Mouse (Mus musculus): ENCODE results near the gene Wnt10b. TPM values are rescaled to one million over a fixed set of nuclear protein-coding genes. Genes with fewer than 3 reads are reported as not detected.

Gene Wnt10b
- polyA plus RNA-seq, 1 experiment from 2014 or later = not detected

DNA sequence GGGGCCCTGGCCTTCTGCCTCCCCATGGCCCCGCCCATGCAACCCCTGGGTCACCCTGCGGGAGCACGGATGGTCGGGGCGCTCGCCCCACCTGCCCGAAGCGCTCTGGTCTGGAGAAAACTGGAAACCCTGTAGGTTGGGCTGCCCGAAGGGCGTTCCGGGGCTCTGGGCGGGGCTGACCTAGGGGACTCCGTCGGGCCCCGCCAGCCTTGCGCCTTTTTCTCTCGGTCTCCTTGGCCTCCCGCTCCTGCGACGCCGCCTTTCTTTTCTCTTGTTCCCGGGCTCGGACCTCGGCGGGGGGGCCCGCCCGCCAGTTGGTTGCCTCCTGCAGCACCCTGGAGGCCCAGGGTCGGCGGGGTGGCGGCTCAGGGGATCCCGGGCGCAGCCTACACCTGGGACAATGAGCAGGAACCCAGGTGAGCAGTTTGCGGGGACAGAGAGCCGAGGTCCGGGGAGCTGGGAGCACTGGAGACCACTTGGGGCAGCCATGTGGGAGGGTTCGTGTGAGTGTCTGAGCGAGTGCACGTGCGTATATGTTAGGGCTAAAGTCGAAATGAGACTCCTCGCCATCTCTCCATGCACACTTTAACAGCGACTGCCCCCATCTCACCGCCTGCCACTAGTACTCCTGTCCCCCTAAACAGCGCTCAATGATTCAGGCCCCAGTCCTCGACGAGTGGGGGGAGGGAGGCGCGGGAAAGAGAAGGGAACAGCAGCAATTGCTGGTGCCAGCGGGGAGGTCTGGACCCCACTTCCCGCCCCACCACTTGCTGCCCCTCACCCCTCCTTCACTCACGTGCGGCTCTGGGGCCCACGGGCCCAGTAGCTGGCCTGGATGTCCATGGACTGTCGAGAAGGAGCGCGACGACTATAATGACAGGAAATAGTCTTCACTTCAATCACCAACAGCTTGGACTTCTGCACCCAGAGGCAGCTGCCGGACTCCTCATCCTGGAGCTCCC, 29.1 kb upstream of the Wnt10b start:
- Histone ChIP-seq H3K9me3 (no peaks in the 10 kb centered on the region), H3K4me1 (replicated peaks) (peaks cover 51% of the 10 kb centered on the region), H3K27ac (replicated peaks) (no peak overlapping the region), H3K9ac (0 out of 2 replicates have a peak overlapping the region, but pooled peaks have one; percentile 11), H3K4me2 (peak overlapping the region; percentile 65), H3K27me3 (peaks cover 74% of the 10 kb centered on the region), H3K4me3 (peak overlapping the region; percentile 43), H3K36me3 (no peaks in the 10 kb centered on the region)
- 2% methylated on average over 44 of the region's 58 CpGs for WGBS
- ATAC-seq (ENCODE audit: low FRiP score, low read depth) = no peak

DNA sequence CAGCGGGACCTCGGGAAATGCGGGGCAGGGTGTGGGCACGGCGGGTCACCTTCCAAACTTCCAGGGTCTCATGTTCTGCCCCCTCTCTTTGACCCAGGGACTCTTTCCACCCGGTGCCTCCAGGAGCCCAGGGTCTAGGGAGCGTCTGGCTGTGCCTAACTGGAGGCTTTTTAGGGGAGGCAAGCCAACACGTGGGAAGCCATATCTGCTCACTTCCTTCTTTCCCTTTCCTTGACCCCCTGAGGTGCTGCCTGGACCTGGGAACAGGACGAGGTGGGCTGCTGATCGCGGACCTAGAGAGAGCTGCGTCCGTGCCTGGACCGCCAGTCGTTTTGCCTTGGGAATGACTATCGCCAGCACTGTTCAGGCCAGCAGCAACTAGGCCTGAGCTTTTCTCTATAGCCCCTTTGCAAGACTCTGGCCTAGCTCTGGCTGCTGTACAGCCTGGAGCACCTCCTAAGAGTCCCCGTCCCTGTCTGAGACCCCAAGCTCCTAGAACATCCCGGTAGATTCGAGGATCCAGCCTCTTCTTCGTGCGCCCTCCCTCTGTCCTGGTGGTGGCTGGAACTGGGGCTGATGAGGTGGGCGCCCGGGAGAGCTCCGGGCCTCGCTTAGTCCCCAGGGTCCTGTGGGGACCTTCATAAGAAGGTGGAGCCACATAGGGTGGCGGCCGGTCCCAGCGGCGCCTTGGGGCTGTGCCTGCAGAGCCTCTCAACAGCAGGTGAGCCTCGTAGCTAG, 28.3 kb upstream of the Wnt10b start:
- peak overlapping the region; percentile 43 for H3K4me3 ChIP-seq
- H3K27me3 ChIP-seq = peaks cover 83% of the 10 kb centered on the region
- no peak for ATAC-seq (ENCODE audit: low FRiP score, low read depth)
- peak overlapping the region; percentile 72 for H3K4me2 ChIP-seq
- peaks cover 51% of the 10 kb centered on the region for H3K4me1 ChIP-seq (replicated peaks)
- no peaks in the 10 kb centered on the region for H3K36me3 ChIP-seq
- no peaks in the 10 kb centered on the region for H3K9me3 ChIP-seq
- WGBS = 5% methylated on average over 30 of the region's 30 CpGs
- H3K9ac ChIP-seq = no peak overlapping the region
- H3K27ac ChIP-seq (replicated peaks) = no peak overlapping the region

DNA sequence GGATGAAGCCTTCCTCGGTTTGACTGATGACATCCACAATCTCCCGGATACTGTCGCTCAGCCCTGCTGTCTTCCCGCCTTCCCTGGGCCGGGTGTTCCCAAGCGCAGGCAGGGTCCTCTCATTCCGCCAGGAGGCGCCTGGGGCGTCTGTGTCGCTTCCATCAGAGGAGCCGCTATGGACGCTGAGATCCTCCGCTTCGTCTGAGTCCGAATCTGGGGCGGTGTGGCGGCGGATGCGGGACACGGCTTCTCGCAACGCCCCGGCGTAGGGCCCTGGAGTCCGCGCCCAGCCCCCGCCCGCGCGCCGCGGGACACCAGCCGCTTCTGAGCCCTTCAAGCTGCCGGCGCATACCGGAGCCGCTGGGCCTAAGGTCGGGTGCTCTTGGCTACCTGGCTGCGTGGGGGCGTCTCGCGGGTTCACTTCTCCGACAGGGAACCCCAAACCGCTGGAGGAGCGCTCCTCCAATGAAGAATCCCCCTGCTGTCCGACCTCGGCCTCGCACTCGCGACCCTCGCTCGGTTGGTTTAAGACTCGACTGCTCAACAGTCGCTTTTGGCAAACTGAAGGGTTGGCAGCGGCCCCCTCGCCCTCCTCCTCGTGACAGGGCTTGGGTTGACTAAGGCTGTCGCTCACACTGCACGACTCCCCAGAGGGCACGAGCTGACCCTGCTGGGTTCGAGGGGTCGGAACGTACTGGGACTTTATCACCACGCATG, 27.5 kb upstream of the Wnt10b start:
- no peaks in the 10 kb centered on the region for H3K9me3 ChIP-seq
- H3K27me3 ChIP-seq = peaks cover 86% of the 10 kb centered on the region
- H3K4me1 ChIP-seq (replicated peaks) = peaks cover 51% of the 10 kb centered on the region
- H3K4me2 ChIP-seq = peak overlapping the region; percentile 72
- peak overlapping the region; percentile 42 for H3K9ac ChIP-seq
- no peak overlapping the region for H3K27ac ChIP-seq (replicated peaks)
- H3K36me3 ChIP-seq = no peaks in the 10 kb centered on the region
- ATAC-seq (ENCODE audit: low FRiP score, low read depth) = no peak
- peak overlapping the region; percentile 43 for H3K4me3 ChIP-seq
- under 1% methylated on average over 64 of the region's 64 CpGs for WGBS

DNA sequence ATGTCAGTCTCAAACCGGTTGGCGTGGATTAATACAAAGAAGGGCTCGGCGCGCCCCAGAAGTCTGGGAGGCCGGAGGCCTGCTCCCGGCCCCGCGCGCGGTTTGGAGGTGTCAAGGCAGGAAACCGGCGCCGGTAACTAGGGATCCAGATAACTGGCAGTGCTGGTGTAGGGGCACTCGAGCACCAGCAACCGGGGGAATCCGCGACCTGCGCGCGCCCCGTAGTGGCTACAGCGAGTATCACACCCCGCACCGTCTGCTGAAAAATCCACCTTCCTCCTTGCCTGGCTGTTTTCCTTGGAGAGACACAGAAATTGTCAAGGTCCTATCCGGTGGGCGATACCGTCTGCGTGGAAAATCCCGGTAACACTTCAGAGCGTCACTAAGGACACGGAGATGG, 26.1 kb upstream of the Wnt10b start:
- Histone ChIP-seq H3K9ac (no peak overlapping the region), H3K36me3 (no peaks in the 10 kb centered on the region), H3K4me1 (replicated peaks) (peaks cover 50% of the 10 kb centered on the region), H3K27me3 (peaks cover 86% of the 10 kb centered on the region), H3K4me3 (peak overlapping the region; percentile 23), H3K4me2 (peak overlapping the region; percentile 52), H3K27ac (replicated peaks) (no peak overlapping the region), H3K9me3 (no peaks in the 10 kb centered on the region)
- under 1% methylated on average over 32 of the region's 32 CpGs for WGBS
- no peak for ATAC-seq (ENCODE audit: low FRiP score, low read depth)

- no peak overlapping the region for H3K9ac ChIP-seq
- H3K4me3 ChIP-seq = no peak overlapping the region
- no peak overlapping the region for H3K27ac ChIP-seq (replicated peaks)
- H3K9me3 ChIP-seq = no peaks in the 10 kb centered on the region
- H3K27me3 ChIP-seq = peaks cover 85% of the 10 kb centered on the region
- H3K4me2 ChIP-seq = no peak overlapping the region
- peaks cover 44% of the 10 kb centered on the region for H3K4me1 ChIP-seq (replicated peaks)
- no peak for ATAC-seq (ENCODE audit: low FRiP score, low read depth)
- H3K36me3 ChIP-seq = no peaks in the 10 kb centered on the region
- 9% methylated on average over 8 of the region's 8 CpGs for WGBS
These were observed 25.0 kb upstream of the Wnt10b start for GRCm38 (mm10) chr15:98802926-98803325.

GRCm38 (mm10) chr15:98799396-98799795, 21.4 kb upstream of the Wnt10b start:
- Histone ChIP-seq H3K4me1 (replicated peaks) (peaks cover 21% of the 10 kb centered on the region), H3K36me3 (no peaks in the 10 kb centered on the region), H3K27ac (replicated peaks) (no peak overlapping the region), H3K4me3 (no peak overlapping the region), H3K27me3 (peaks cover 93% of the 10 kb centered on the region), H3K9ac (no peak overlapping the region), H3K4me2 (no peak overlapping the region), H3K9me3 (no peaks in the 10 kb centered on the region)
- 8% methylated on average over 12 of the region's 12 CpGs for WGBS
- ATAC-seq (ENCODE audit: low FRiP score, low read depth) = no peak

GRCm38 (mm10) chr15:98798903-98799302, 21.0 kb upstream of the Wnt10b start:
- Histone ChIP-seq H3K4me3 (no peak overlapping the region), H3K27ac (replicated peaks) (no peak overlapping the region), H3K9ac (no peak overlapping the region), H3K36me3 (no peaks in the 10 kb centered on the region), H3K9me3 (no peaks in the 10 kb centered on the region), H3K27me3 (peaks cover 94% of the 10 kb centered on the region), H3K4me1 (replicated peaks) (peaks cover 17% of the 10 kb centered on the region), H3K4me2 (no peak overlapping the region)
- 46% methylated on average over 3 of the region's 3 CpGs for WGBS
- no peak for ATAC-seq (ENCODE audit: low FRiP score, low read depth)

- Histone ChIP-seq H3K4me3 (no peak overlapping the region), H3K4me2 (0 out of 2 replicates have a peak overlapping the region, but pooled peaks have one; percentile 24), H3K36me3 (no peaks in the 10 kb centered on the region), H3K9me3 (no peaks in the 10 kb centered on the region), H3K9ac (no peak overlapping the region), H3K4me1 (replicated peaks) (peaks cover 18% of the 10 kb centered on the region), H3K27ac (replicated peaks) (no peak overlapping the region), H3K27me3 (peaks cover 94% of the 10 kb centered on the region)
- peak; percentile 87 for ATAC-seq (ENCODE audit: low FRiP score, low read depth)
- 1% methylated on average over 28 of the region's 28 CpGs for WGBS
These were observed 20.0 kb upstream of the Wnt10b start for GRCm38 (mm10) chr15:98797835-98798492.

DNA sequence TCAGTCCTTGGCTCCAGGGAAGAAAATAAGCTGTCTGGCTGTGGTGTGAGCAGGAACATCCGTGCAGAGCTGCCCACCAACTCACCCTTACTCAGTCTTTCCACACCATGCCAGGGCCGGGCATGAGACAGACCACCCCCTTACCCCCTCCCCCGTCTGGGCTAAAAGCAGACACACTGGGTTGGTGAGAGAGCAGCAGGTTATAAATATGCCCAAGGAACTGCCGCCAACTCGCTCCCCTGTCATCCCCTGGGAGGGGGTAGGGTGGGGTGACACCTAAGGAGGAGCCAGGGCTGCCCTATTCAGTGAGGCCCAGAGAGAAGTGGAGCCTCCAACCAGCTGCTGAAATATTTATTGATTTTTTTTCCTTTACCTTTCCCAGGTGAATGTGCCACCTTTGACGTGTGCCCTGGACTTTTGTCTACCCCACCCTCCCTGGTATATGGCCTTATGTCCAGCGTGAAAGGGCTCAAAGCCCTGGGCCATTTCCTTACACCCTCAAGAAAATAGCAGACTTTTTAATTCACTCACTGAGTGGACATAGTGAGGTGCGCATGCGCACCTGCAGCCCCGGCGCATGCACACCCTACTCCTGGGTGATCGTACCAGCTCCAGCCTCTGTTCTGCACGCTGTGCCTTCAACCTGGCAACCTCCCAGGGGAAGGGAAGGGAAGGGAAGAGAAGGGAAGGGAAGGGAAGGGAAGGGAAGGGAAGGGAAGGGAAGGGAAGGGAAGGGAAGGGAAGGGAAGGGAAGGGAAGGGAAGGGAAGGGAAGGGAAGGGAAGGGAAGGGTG, 19.0 kb upstream of the Wnt10b start:
- Histone ChIP-seq H3K4me2 (no peak overlapping the region), H3K4me1 (replicated peaks) (peaks cover 26% of the 10 kb centered on the region), H3K36me3 (no peaks in the 10 kb centered on the region), H3K27ac (replicated peaks) (no peak overlapping the region), H3K9ac (no peak overlapping the region), H3K9me3 (no peaks in the 10 kb centered on the region), H3K27me3 (peaks cover 94% of the 10 kb centered on the region), H3K4me3 (no peak overlapping the region)
- 6% methylated on average over 12 of the region's 13 CpGs for WGBS
- 0 out of 2 replicates have a peak, but pooled peaks have one; percentile 28 for ATAC-seq (ENCODE audit: low FRiP score, low read depth)

DNA sequence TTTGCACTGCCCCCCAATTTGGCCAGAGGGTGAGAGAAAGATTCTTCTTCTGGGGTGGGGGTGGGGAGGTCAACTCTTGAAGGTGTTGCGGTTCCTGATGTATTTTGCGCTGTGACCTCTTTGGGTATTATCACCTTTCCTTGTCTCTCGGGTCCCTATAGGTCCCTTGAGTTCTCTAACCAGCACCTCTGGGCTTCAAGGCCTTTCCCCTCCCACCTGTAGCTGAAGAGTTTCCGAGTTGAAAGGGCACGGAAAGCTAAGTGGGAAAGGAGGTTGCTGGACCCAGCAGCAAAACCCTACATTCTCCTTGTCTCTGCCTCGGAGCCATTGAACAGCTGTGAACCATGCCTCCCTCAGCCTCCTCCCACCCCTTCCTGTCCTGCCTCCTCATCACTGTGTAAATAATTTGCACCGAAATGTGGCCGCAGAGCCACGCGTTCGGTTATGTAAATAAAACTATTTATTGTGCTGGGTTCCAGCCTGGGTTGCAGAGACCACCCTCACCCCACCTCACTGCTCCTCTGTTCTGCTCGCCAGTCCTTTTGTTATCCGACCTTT, 15.3 kb upstream of the Wnt10b start:
- Histone ChIP-seq H3K4me2 (peak overlapping the region; percentile 59), H3K4me3 (peak overlapping the region; percentile 36), H3K36me3 (no peaks in the 10 kb centered on the region), H3K27me3 (peaks cover 95% of the 10 kb centered on the region), H3K4me1 (replicated peaks) (peaks cover 40% of the 10 kb centered on the region), H3K9ac (peak overlapping the region; percentile 18), H3K9me3 (no peaks in the 10 kb centered on the region), H3K27ac (replicated peaks) (no peak overlapping the region)
- no peak for ATAC-seq (ENCODE audit: low FRiP score, low read depth)
- WGBS = 6% methylated on average over 13 of the region's 13 CpGs

Measured in hindbrain, embryonic 15.5 days (tissue).